Mouse (Mus musculus): ENCODE results near the gene Sbno2. TPM values are rescaled to one million over a fixed set of nuclear protein-coding genes. Genes with fewer than 3 reads are reported as not detected.

The Sbno2 gene
- 44.6 TPM for polyA plus RNA-seq (2012; fragmentation: generic; extraction: Trizol)

DNA sequence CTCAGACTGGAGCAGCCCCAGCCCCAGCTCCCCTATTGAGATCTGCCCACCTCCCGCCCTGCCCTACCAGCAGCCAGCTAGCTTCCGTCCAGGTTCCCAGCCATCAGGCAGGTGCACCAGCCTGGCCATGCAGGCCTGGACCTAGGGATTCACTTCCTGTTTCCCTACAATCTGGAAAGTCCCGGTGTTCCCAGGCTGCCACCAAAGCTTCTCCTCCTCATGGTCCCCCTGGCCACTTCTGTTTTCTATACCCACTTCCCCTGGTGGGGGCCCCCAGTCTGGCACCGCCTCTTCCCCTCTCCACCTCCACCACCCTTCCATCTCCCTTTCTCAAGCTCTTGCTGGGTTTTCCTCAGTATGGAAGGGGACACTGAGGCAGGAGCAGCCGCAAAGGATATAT is at the start of gene Sbno2:
Gene Sbno2 (minus strand): TSS at position 112 of the 400 bp plus-strand sequence.
- H3ac ChIP-seq (ENCODE audit: control insufficient read depth, insufficient read length), result no peak within 1 kb of the TSS
- H3K27me3 ChIP-seq (ENCODE audit: control insufficient read depth, insufficient read depth, insufficient read length), result no peaks in the 10 kb centered on the region
- H3K4me3 ChIP-seq, result peak within 1 kb of the TSS; percentile 67
- no peaks in the 10 kb centered on the region for H3K36me3 ChIP-seq (ENCODE audit: control insufficient read depth, insufficient read depth)
- peaks cover 24% of the 10 kb centered on the region for H3K79me2 ChIP-seq (ENCODE audit: control insufficient read depth, insufficient read depth)
- H3K4me2 ChIP-seq (ENCODE audit: low read depth), result peak within 1 kb of the TSS; percentile 72
- TF ChIP-seq E2F4 (IDR thresholded peaks at IDR 0.05; ENCODE audit: insufficient read depth) (no peak), MYOG (IDR thresholded peaks at IDR 0.05; ENCODE audit: control insufficient read depth in 1 of 3, insufficient read depth in 1 of 3, insufficient read length in 2 of 3, low read depth in 2 of 3) (no peak), MYOD1 (IDR thresholded peaks at IDR 0.05; ENCODE audit: control insufficient read depth in 1 of 3, insufficient read length in 2 of 3, low read depth in 2 of 3) (no peak), MAX (IDR thresholded peaks at IDR 0.05; ENCODE audit: low read depth) (no peak), USF1 (IDR thresholded peaks at IDR 0.05; ENCODE audit: low read depth) (no peak), SRF (IDR thresholded peaks at IDR 0.05; ENCODE audit: control insufficient read depth, insufficient read length, low read depth) (no peak), TCF12 (IDR thresholded peaks at IDR 0.05; ENCODE audit: insufficient read depth, poor library complexity, severe bottlenecking) (no peak), TCF3 (IDR thresholded peaks at IDR 0.05; ENCODE audit: insufficient read length, low read depth) (no peak), CEBPB (IDR thresholded peaks at IDR 0.05; ENCODE audit: insufficient read depth, poor library complexity, severe bottlenecking) (no peak), POLR2AphosphoS2 (IDR thresholded peaks at IDR 0.05; ENCODE audit: insufficient read length, low read depth) (no peak), POLR2A (IDR thresholded peaks at IDR 0.05; ENCODE audit: insufficient read length, low read depth) (no peak), REST (IDR thresholded peaks at IDR 0.05; ENCODE audit: insufficient read depth, insufficient read length) (no peak)

- Histone ChIP-seq H3K27me3 (ENCODE audit: control insufficient read depth, insufficient read depth, insufficient read length) (no peaks in the 10 kb centered on the region), H3ac (ENCODE audit: control insufficient read depth, insufficient read length) (no peak overlapping the region), H3K36me3 (ENCODE audit: control insufficient read depth, insufficient read depth) (peaks cover 53% of the 10 kb centered on the region), H3K4me2 (ENCODE audit: low read depth) (peak overlapping the region; percentile 50), H3K4me3 (no peak overlapping the region), H3K79me2 (ENCODE audit: control insufficient read depth, insufficient read depth) (peaks cover 59% of the 10 kb centered on the region)
- TF ChIP-seq POLR2AphosphoS2 (IDR thresholded peaks at IDR 0.05; ENCODE audit: insufficient read length, low read depth), result peak; percentile 74
- peak; percentile 51 for TF ChIP-seq POLR2A (IDR thresholded peaks at IDR 0.05; ENCODE audit: insufficient read length, low read depth)
- TF ChIP-seq MYOD1 (IDR thresholded peaks at IDR 0.05; ENCODE audit: control insufficient read depth in 1 of 3, insufficient read length in 2 of 3, low read depth in 2 of 3), result no peak
- TF ChIP-seq MAX (IDR thresholded peaks at IDR 0.05; ENCODE audit: low read depth), result no peak
Observed at GRCm38 (mm10) chr10:80154384-80154783, 49.0 kb upstream of the Sbno2 start.

GRCm38 (mm10) chr10:80153713-80154112 is 48.3 kb upstream of the Sbno2 start:
- Histone ChIP-seq H3K4me2 (ENCODE audit: low read depth) (peak overlapping the region; percentile 97), H3K79me2 (ENCODE audit: control insufficient read depth, insufficient read depth) (peaks cover 59% of the 10 kb centered on the region), H3K36me3 (ENCODE audit: control insufficient read depth, insufficient read depth) (peaks cover 53% of the 10 kb centered on the region), H3K4me3 (peak overlapping the region; percentile 100), H3K27me3 (ENCODE audit: control insufficient read depth, insufficient read depth, insufficient read length) (no peaks in the 10 kb centered on the region), H3ac (ENCODE audit: control insufficient read depth, insufficient read length) (no peak overlapping the region)
- TF ChIP-seq USF1 (IDR thresholded peaks at IDR 0.05; ENCODE audit: low read depth), result no peak
- TF ChIP-seq POLR2AphosphoS2 (IDR thresholded peaks at IDR 0.05; ENCODE audit: insufficient read length, low read depth), result peak; percentile 75

- Histone ChIP-seq H3K4me3 (peak overlapping the region; percentile 100), H3K79me2 (ENCODE audit: control insufficient read depth, insufficient read depth) (peaks cover 59% of the 10 kb centered on the region)
Observed at GRCm38 (mm10) chr10:80152873-80153260, 47.5 kb upstream of the Sbno2 start.

GRCm38 (mm10) chr10:80152071-80152872 is 46.9 kb upstream of the Sbno2 start:
- Histone ChIP-seq H3K27me3 (ENCODE audit: control insufficient read depth, insufficient read depth, insufficient read length) (no peaks in the 10 kb centered on the region), H3K4me2 (ENCODE audit: low read depth) (peak overlapping the region; percentile 97), H3ac (ENCODE audit: control insufficient read depth, insufficient read length) (peak overlapping the region; percentile 69), H3K4me3 (peak overlapping the region; percentile 100), H3K79me2 (ENCODE audit: control insufficient read depth, insufficient read depth) (peaks cover 59% of the 10 kb centered on the region), H3K36me3 (ENCODE audit: control insufficient read depth, insufficient read depth) (peaks cover 49% of the 10 kb centered on the region)
- no peak for TF ChIP-seq SRF (IDR thresholded peaks at IDR 0.05; ENCODE audit: control insufficient read depth, insufficient read length, low read depth)
- TF ChIP-seq POLR2AphosphoS2 (IDR thresholded peaks at IDR 0.05; ENCODE audit: insufficient read length, low read depth), result peak; percentile 58
- TF ChIP-seq POLR2A (IDR thresholded peaks at IDR 0.05; ENCODE audit: insufficient read length, low read depth), result peak; percentile 60

More at GRCm38 (mm10) chr10:80152873-80153260, 47.5 kb upstream of the Sbno2 start:
- Histone ChIP-seq H3K27me3 (ENCODE audit: control insufficient read depth, insufficient read depth, insufficient read length) (no peaks in the 10 kb centered on the region), H3K4me2 (ENCODE audit: low read depth) (peak overlapping the region; percentile 97), H3ac (ENCODE audit: control insufficient read depth, insufficient read length) (peak overlapping the region; percentile 69), H3K36me3 (ENCODE audit: control insufficient read depth, insufficient read depth) (peaks cover 53% of the 10 kb centered on the region)
- TF ChIP-seq TCF3 (IDR thresholded peaks at IDR 0.05; ENCODE audit: insufficient read length, low read depth), result no peak
- TF ChIP-seq POLR2A (IDR thresholded peaks at IDR 0.05; ENCODE audit: insufficient read length, low read depth), result peak; percentile 37
- TF ChIP-seq POLR2AphosphoS2 (IDR thresholded peaks at IDR 0.05; ENCODE audit: insufficient read length, low read depth), result no peak
- TF ChIP-seq MYOG (IDR thresholded peaks at IDR 0.05; ENCODE audit: control insufficient read depth in 1 of 3, insufficient read depth in 1 of 3, insufficient read length in 2 of 3, low read depth in 2 of 3), result no peak
- no peak for TF ChIP-seq SRF (IDR thresholded peaks at IDR 0.05; ENCODE audit: control insufficient read depth, insufficient read length, low read depth)
- no peak for TF ChIP-seq MYOD1 (IDR thresholded peaks at IDR 0.05; ENCODE audit: control insufficient read depth in 1 of 3, insufficient read length in 2 of 3, low read depth in 2 of 3)
- TF ChIP-seq CEBPB (IDR thresholded peaks at IDR 0.05; ENCODE audit: insufficient read depth, poor library complexity, severe bottlenecking), result no peak
